Mouse (Mus musculus) forebrain, embryonic 14.5 days (tissue): ENCODE measurements at regions not wholly inside any gene's neighbourhood (a gene's known extent, or its start where the extent isn't known, plus 50 kb on each side); places are given as distances from the start of the nearest gene placed in this dataset.
"Not testable (repeated sequence)": the region's sequence is repeated elsewhere in the genome, so short reads cannot be mapped to it uniquely, and the experiment has no call there.

Experiments used
- ATAC-seq: fragments of 200-750 bp; cut with Nextera tagmentation; 2 replicates; pipeline ENCODE4 v1.8.0; 2017; ENCODE audit warnings: mild to moderate bottlenecking, moderate library complexity
- DNase-seq: peaks from one replicate; pipeline ENCODE4 v3.0.0-alpha.2; 2015; ENCODE audit warnings: low spot score
- H3K27ac ChIP-seq: fragments of 300-500 bp; sonication (generic); 2 replicates; pipeline ENCODE4 v1.5.1; 2014; ENCODE audit warnings: low read depth, mild to moderate bottlenecking, control low read depth, low read length, moderate library complexity
- H3K27me3 ChIP-seq: fragments of 300-500 bp; sonication (generic); replicated peaks from 2 replicates; pipeline ENCODE4 v1.6.1; 2014; ENCODE audit warnings: low read length, control low read depth, mixed read lengths; ENCODE audit not compliant: control insufficient read depth, insufficient read depth
- H3K36me3 ChIP-seq: fragments of 300-500 bp; sonication (generic); 2 replicates; pipeline ENCODE4 v1.6.1; 2014; ENCODE audit warnings: low read length, control low read depth; ENCODE audit not compliant: control insufficient read depth, insufficient read depth
- H3K4me1 ChIP-seq: fragments of 300-500 bp; sonication (generic); 2 replicates; pipeline ENCODE4 v1.6.1; 2014; ENCODE audit warnings: antibody characterized with exemption, low read length, control low read depth; ENCODE audit not compliant: control insufficient read depth, insufficient read depth
- H3K4me2 ChIP-seq: fragments of 300-500 bp; sonication (generic); 2 replicates; pipeline ENCODE4 v1.6.1; 2014; ENCODE audit warnings: mild to moderate bottlenecking, control low read depth, low read length
- H3K4me3 ChIP-seq: fragments of 300-500 bp; sonication (generic); 2 replicates; pipeline ENCODE4 v1.5.1; 2014; ENCODE audit warnings: low read depth, low read length, control low read depth
- H3K9ac ChIP-seq: fragments of 300-500 bp; sonication (generic); 2 replicates; pipeline ENCODE4 v1.6.1; 2014; ENCODE audit warnings: mild to moderate bottlenecking, low read length, control low read depth, moderate library complexity
- H3K9me3 ChIP-seq: fragments of 300-500 bp; sonication (generic); replicated peaks from 2 replicates; pipeline ENCODE4 v1.6.1; 2016; ENCODE audit warnings: low read length, control low read depth, mixed read lengths; ENCODE audit not compliant: control insufficient read depth
- WGBS: fragments of 180-500 bp; shearing (Covaris S2); extraction: QIAGEN DNeasy Blood & Tissue Kit; methylation state at CpG from one replicate; pipeline ENCODE4 v1.1.7; 2014; 5-methylcytosine and 5-hydroxymethylcytosine counted together

DNA sequence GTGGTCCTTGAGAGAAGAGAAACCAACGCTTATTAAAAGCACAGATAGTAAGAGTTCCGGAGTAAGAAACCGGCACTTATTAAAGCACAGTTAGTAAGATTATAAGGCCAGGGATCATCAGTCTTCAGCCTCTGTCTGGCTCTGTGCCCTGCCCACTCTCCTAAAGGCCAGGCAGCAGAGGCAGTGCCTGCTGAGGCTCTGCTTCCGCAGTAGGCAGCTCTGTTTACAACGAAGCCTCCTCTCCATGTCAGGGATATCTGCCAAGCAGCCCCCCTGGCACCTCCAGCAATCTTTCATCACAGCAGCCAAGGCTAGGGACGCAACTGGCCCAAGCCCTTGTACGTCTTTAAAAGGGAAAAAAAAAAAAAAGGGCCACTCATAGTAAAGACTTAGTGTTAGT, 329.9 kb downstream of the Lrig3 start:
- no peaks in the 10 kb centered on the region for H3K4me1 ChIP-seq
- no peak overlapping the region for H3K4me3 ChIP-seq
- H3K9ac ChIP-seq: no peak overlapping the region
- no peak overlapping the region for H3K4me2 ChIP-seq
- H3K27me3 ChIP-seq: no peaks in the 10 kb centered on the region
- ATAC-seq (no peak), DNase-seq (no peak)
- no peak overlapping the region for H3K27ac ChIP-seq
- no peaks in the 10 kb centered on the region for H3K36me3 ChIP-seq
- no peaks in the 10 kb centered on the region for H3K9me3 ChIP-seq
- 80% methylated on average over 7 of the region's 7 CpGs for WGBS

- H3K9ac ChIP-seq: no peak overlapping the region
- H3K4me2 ChIP-seq: no peak overlapping the region
- no peaks in the 10 kb centered on the region for H3K36me3 ChIP-seq
- no peaks in the 10 kb centered on the region for H3K9me3 ChIP-seq
- DNase-seq (peak; percentile 4), ATAC-seq (no peak)
- H3K27me3 ChIP-seq: no peaks in the 10 kb centered on the region
- H3K27ac ChIP-seq: no peak overlapping the region
- no peak overlapping the region for H3K4me3 ChIP-seq
- no peaks in the 10 kb centered on the region for H3K4me1 ChIP-seq
These were observed 325.8 kb downstream of the Lrig3 start for GRCm38 (mm10) chr10:126291765-126292164.

- H3K4me3 ChIP-seq, H3K4me1 ChIP-seq, H3K27me3 ChIP-seq, H3K27ac ChIP-seq, ATAC-seq, H3K36me3 ChIP-seq, H3K4me2 ChIP-seq, H3K9ac ChIP-seq, DNase-seq, H3K9me3 ChIP-seq: not testable (repeated sequence)
- 88% methylated on average over 5 of the region's 13 CpGs for WGBS
These were observed 319.1 kb downstream of the Lrig3 start for GRCm38 (mm10) chr10:126285096-126285495.

DNA sequence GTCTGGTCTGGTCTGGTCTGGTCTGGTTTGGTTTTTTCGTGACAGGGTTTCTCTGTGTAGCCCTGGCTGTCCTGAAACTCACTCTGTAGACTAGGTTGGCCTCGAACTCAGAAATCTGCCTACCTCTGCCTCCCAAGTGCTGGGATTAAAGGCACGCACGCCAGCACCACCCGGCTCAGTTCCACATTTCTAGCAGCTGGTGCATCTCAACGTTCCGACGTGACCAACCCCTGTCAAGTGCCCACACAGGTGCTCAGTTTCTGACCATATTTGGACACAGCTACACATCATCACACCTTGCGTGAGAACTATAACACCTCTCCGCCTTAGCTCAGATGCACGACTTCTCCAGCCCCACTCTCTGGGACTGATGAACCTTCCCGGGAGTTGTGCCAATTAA, 304.4 kb downstream of the Lrig3 start:
- WGBS: 95% methylated on average over 12 of the region's 12 CpGs
- H3K9me3 ChIP-seq: no peaks in the 10 kb centered on the region
- H3K9ac ChIP-seq: no peak overlapping the region
- ATAC-seq: no peak
- no peak overlapping the region for H3K27ac ChIP-seq
- no peak for DNase-seq
- no peak overlapping the region for H3K4me3 ChIP-seq
- H3K4me1 ChIP-seq: no peaks in the 10 kb centered on the region
- no peaks in the 10 kb centered on the region for H3K36me3 ChIP-seq
- no peaks in the 10 kb centered on the region for H3K27me3 ChIP-seq
- H3K4me2 ChIP-seq: no peak overlapping the region

DNA sequence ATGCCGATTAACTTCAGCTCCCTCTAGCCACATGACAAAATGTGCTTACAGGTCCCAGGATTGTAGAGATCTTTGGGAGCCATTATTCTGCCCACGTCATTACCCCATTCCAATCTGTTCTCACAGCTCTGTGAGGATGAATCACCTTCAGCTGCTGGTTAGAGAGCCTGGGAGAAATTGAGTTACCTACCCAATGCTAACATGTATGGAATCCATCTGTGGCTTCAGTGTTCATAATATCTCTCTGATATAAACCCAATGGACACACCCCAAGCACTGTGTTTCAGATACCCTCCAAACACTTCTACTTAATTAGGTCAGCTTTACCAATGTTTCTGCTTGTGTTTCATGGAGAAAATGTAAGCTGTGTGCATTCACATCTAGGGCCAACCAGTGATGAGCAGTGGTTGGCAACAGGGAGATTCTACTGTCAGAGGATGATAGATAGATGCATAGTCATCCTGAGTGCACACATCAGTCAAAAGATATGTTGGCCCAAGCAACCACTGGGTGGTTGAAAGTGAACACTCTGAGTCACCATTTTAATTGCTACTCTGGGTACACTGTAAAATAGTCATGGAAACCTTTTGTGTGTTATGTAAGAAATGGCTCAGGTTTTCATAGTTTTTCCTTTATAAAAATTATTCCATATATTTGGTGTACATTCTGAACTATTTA, 301.5 kb downstream of the Lrig3 start:
- DNase-seq (no peak), ATAC-seq (no peak)
- Histone ChIP-seq H3K27me3 (no peaks in the 10 kb centered on the region), H3K9ac (no peak overlapping the region), H3K27ac (no peak overlapping the region), H3K4me1 (no peaks in the 10 kb centered on the region), H3K9me3 (no peaks in the 10 kb centered on the region), H3K4me3 (no peak overlapping the region), H3K4me2 (no peak overlapping the region), H3K36me3 (no peaks in the 10 kb centered on the region)
- WGBS: 91% methylated on average over 2 of the region's 2 CpGs

DNA sequence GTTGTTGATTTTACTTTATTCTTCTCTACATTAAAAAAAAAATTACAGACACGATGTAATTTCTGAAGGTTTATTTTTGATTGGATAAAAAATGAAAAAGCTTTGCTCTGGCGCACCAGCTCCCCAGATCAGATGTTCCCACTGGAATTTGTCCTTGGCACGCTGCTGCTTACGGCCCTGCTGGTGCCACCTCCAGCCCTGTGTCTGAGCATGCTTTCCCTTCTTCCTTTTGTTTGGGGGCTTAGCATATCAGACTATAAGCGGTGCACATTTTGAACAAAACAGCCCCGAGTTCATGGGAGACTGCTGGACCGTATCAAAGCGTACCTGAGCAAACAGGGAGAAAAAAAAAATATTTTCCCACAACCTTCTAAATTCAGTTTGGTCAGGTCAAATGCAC, 291.2 kb downstream of the Lrig3 start:
- Histone ChIP-seq H3K36me3 (no peaks in the 10 kb centered on the region), H3K4me3 (no peak overlapping the region), H3K9me3 (no peaks in the 10 kb centered on the region), H3K4me1 (no peaks in the 10 kb centered on the region), H3K4me2 (no peak overlapping the region), H3K9ac (no peak overlapping the region), H3K27ac (no peak overlapping the region), H3K27me3 (no peaks in the 10 kb centered on the region)
- DNase-seq (no peak), ATAC-seq (no peak)
- 76% methylated on average over 8 of the region's 8 CpGs for WGBS

DNA sequence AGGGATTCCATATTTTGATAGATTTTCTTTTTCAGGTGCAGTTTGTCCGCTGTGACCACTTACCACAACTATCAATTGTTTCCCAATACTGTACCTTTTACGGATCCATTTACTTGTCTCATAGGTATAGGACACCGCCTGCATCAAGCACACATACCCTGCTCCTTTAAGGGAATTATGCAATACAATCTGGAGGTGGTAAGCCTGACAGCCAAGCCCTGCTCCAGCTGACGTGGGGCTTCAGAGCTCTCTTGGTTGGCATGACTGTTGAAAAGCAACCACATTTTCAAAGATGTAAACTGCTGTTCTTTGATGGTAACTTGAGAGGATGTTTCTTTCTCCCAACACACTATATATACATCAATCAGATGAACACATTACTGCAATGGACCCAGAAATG, 288.2 kb downstream of the Lrig3 start:
- no peak for ATAC-seq
- Histone ChIP-seq H3K27ac (no peak overlapping the region), H3K4me1 (no peaks in the 10 kb centered on the region), H3K27me3 (no peaks in the 10 kb centered on the region), H3K4me3 (no peak overlapping the region), H3K36me3 (no peaks in the 10 kb centered on the region), H3K9ac (no peak overlapping the region), H3K4me2 (no peak overlapping the region), H3K9me3 (no peaks in the 10 kb centered on the region)
- DNase-seq: no peak
- 89% methylated on average over 4 of the region's 4 CpGs for WGBS

GRCm38 (mm10) chr10:126249176-126249575, 283.2 kb downstream of the Lrig3 start:
- no peaks in the 10 kb centered on the region for H3K9me3 ChIP-seq
- no peaks in the 10 kb centered on the region for H3K36me3 ChIP-seq
- 32% methylated on average over 12 of the region's 12 CpGs for WGBS
- no peaks in the 10 kb centered on the region for H3K4me1 ChIP-seq
- H3K4me3 ChIP-seq: no peak overlapping the region
- H3K27me3 ChIP-seq: no peaks in the 10 kb centered on the region
- no peak overlapping the region for H3K27ac ChIP-seq
- ATAC-seq (0 out of 2 replicates have a peak, but pooled peaks have one; percentile 26), DNase-seq (peak; percentile 26)
- no peak overlapping the region for H3K9ac ChIP-seq
- H3K4me2 ChIP-seq: no peak overlapping the region

DNA sequence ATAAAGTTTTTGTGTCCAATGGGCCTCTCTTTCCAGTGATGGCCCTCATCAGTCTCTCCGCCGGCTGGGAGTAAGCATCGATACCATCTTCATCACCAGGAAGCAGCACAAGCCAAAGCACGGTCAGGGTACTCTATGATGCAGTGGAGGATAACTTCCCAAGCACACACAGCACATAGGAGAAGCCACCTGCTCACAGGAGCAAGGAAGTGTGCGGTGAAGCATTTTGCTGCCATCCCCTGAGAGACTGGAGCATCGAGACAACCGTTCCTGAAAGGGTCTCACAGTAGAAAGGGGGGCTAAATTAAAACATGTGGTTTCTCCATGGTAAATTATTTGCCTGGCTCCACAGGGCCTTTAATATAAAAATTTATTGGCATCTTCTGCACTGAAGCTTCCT, 277.1 kb downstream of the Lrig3 start:
- H3K27me3 ChIP-seq: no peaks in the 10 kb centered on the region
- no peak for ATAC-seq
- H3K36me3 ChIP-seq: no peaks in the 10 kb centered on the region
- H3K4me2 ChIP-seq: no peak overlapping the region
- H3K4me3 ChIP-seq: no peak overlapping the region
- H3K4me1 ChIP-seq: no peaks in the 10 kb centered on the region
- no peak overlapping the region for H3K27ac ChIP-seq
- 92% methylated on average over 7 of the region's 7 CpGs for WGBS
- no peaks in the 10 kb centered on the region for H3K9me3 ChIP-seq
- no peak for DNase-seq
- no peak overlapping the region for H3K9ac ChIP-seq
